Comparison of ENCODE assay signal across 7 mouse cellular contexts in the genomic region with DNA sequence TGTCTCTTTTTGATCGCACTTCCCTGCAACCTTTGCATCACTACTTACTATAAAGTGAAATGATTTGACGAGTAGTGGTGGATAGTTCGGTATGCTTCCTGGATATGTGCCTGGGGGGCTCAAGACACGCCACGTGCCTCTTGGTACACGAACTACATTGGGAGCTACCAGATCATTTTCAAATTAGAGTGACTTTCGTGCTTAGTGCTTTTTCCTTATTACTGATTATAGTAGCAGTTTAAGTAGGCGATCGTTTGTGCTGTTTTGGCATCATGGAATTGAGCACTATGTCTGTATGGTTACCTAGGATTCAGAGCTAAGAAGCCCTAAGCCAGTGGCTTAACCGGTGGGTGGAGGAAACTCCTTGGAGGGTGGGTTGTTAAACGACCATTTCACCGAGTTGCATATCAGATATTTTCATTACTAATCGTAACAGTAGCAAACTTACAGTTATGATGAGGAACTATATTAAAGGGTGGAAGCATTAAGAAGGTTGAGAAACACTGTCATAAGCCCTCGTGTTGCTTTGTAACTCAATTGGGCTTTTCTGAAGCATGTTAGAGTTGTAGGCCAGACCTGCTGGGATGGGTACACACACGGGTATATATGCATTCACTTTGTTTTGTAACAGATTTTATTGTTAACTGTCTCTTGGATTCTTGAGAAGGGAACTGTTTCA. TPM values are rescaled to one million over a fixed set of nuclear protein-coding genes. Genes with fewer than 3 reads are reported as not detected.
A peak's percentile ranks its signal among the peaks of the same experiment; 100 is the strongest.
DNase-seq lines count a peak whose midpoint lies in the region; ATAC-seq lines count a peak whose summit lies in the region.

No protein-coding gene starts in this region.

- no peaks in the 10 kb centered on the region for H3K27me3 ChIP-seq in megakaryocyte, embryonic 14.5 days (replicated peaks)
- H3K27me3 ChIP-seq in forebrain, embryonic 10.5 days (ENCODE audit: poor library complexity, severe bottlenecking) = no peaks in the 10 kb centered on the region
- H3K27me3 ChIP-seq in limb, embryonic 13.5 days = no peaks in the 10 kb centered on the region
- no peaks in the 10 kb centered on the region for H3K27me3 ChIP-seq in stomach, embryonic 15.5 days (replicated peaks)

- H3K9me3 ChIP-seq in megakaryocyte, embryonic 14.5 days = no peaks in the 10 kb centered on the region
- H3K9me3 ChIP-seq in forebrain, embryonic 10.5 days = no peaks in the 10 kb centered on the region
- H3K9me3 ChIP-seq in limb, embryonic 13.5 days = no peaks in the 10 kb centered on the region
- H3K9me3 ChIP-seq in stomach, embryonic 15.5 days = no peaks in the 10 kb centered on the region

- DNase-seq in forebrain, embryonic 10.5 days (ENCODE audit: extremely low spot score, low spot score) = no peak
- DNase-seq in cerebellum, adult 8-10 months = no peak
- no peak for DNase-seq in gastrocnemius, postnatal 4 days (ENCODE audit: low spot score in 2 of 2)

- H3K4me1 ChIP-seq in megakaryocyte, embryonic 14.5 days = peaks cover 31% of the 10 kb centered on the region
- H3K4me1 ChIP-seq in forebrain, embryonic 10.5 days = peaks cover 20% of the 10 kb centered on the region
- H3K4me1 ChIP-seq in limb, embryonic 13.5 days = peaks cover 14% of the 10 kb centered on the region
- 0 out of 2 replicates have a peak, but pooled peaks cover 2% of the 10 kb centered on the region for H3K4me1 ChIP-seq in stomach, embryonic 15.5 days

- no peak for ATAC-seq in megakaryocyte, adult 5-6 weeks (ENCODE audit: poor library complexity, severe bottlenecking)
- peak; percentile 8; the same call in 1 of the 2 replicates for ATAC-seq in limb, embryonic 13.5 days (ENCODE audit: low FRiP score, low read depth)
- ATAC-seq in stomach, embryonic 15.5 days (ENCODE audit: insufficient read depth, low FRiP score, low read depth) = no peak

- peak overlapping the region; percentile 95 for H3K9ac ChIP-seq in limb, embryonic 13.5 days
- H3K9ac ChIP-seq in stomach, embryonic 15.5 days = peak overlapping the region; percentile 84

- peak overlapping the region; percentile 96 for H3K27ac ChIP-seq in forebrain, embryonic 10.5 days
- peak overlapping the region; percentile 89 for H3K27ac ChIP-seq in limb, embryonic 13.5 days
- H3K27ac ChIP-seq in stomach, embryonic 15.5 days = peak overlapping the region; percentile 88

- WGBS in forebrain, embryonic 10.5 days = 7% methylated on average over 15 of the region's 15 CpGs
- 5% methylated on average over 15 of the region's 15 CpGs for WGBS in limb, embryonic 13.5 days
- WGBS in stomach, embryonic 15.5 days = 4% methylated on average over 15 of the region's 15 CpGs

- peaks cover 37% of the 10 kb centered on the region for H3K36me3 ChIP-seq in megakaryocyte, embryonic 14.5 days (replicated peaks; ENCODE audit: low read length)
- peaks cover 41% of the 10 kb centered on the region for H3K36me3 ChIP-seq in forebrain, embryonic 10.5 days (replicated peaks)
- peaks cover 31% of the 10 kb centered on the region for H3K36me3 ChIP-seq in limb, embryonic 13.5 days
- H3K36me3 ChIP-seq in stomach, embryonic 15.5 days = peaks cover 9% of the 10 kb centered on the region; the same call in 1 of the 2 replicates

- H3K4me2 ChIP-seq in limb, embryonic 13.5 days (replicated peaks) = peak overlapping the region; percentile 82
- peak overlapping the region; percentile 67 for H3K4me2 ChIP-seq in stomach, embryonic 15.5 days

- H3K4me3 ChIP-seq in megakaryocyte, embryonic 14.5 days (replicated peaks) = peak overlapping the region; percentile 97
- peak overlapping the region; percentile 94 for H3K4me3 ChIP-seq in forebrain, embryonic 10.5 days
- H3K4me3 ChIP-seq in limb, embryonic 13.5 days = peak overlapping the region; percentile 91
- peak overlapping the region; percentile 91 for H3K4me3 ChIP-seq in stomach, embryonic 15.5 days (replicated peaks)

RNA-seq across cellular contexts. Expression of a gene that starts 0.8 kb away (rescaled TPM):
- 7.8 TPM in 1 of 2 replicates, not detected in the other for polyA plus RNA-seq in megakaryocyte, embryonic 14.5 days (2012; ENCODE audit: insufficient read depth, low replicate concordance)
- 61.9 and 62.0 TPM in 2 replicates for total RNA-seq in megakaryocyte, adult 5-6 weeks (2015)
- total RNA-seq in megakaryocyte, adult 5-6 weeks (2017) = 80.3 and 85.5 TPM in 2 replicates
- 241 and 245 TPM in 2 replicates for polyA plus RNA-seq in forebrain, embryonic 10.5 days (2016; fragmentation: Nextera tagmentation; extraction: Ambion mirVana)
- 187 and 192 TPM in 2 replicates for polyA plus RNA-seq in limb, embryonic 13.5 days (2015; fragmentation: Nextera tagmentation; extraction: Ambion mirVana)
- 144 and 163 TPM in 2 replicates for polyA plus RNA-seq in stomach, embryonic 15.5 days (2015; fragmentation: Nextera tagmentation; extraction: Ambion mirVana)
- 10 to 100 TPM; 41.1 to 42.5 TPM for total RNA-seq in gastrocnemius, postnatal 4 days (2021)

RNA-seq across cellular contexts. Expression of a gene that starts 24.3 kb away (rescaled TPM):
- polyA plus RNA-seq in megakaryocyte, embryonic 14.5 days (2012; ENCODE audit: insufficient read depth, low replicate concordance) = 0.19 and 2.8 TPM in 2 replicates
- total RNA-seq in megakaryocyte, adult 5-6 weeks (2015) = 17.9 and 21.3 TPM in 2 replicates
- 16.4 and 17.1 TPM in 2 replicates for total RNA-seq in megakaryocyte, adult 5-6 weeks (2017)
- 5.6 and 6.5 TPM in 2 replicates for polyA plus RNA-seq in forebrain, embryonic 10.5 days (2016; fragmentation: Nextera tagmentation; extraction: Ambion mirVana)
- 3.4 and 3.9 TPM in 2 replicates for polyA plus RNA-seq in limb, embryonic 13.5 days (2015; fragmentation: Nextera tagmentation; extraction: Ambion mirVana)
- polyA plus RNA-seq in stomach, embryonic 15.5 days (2015; fragmentation: Nextera tagmentation; extraction: Ambion mirVana) = 5.4 and 5.8 TPM in 2 replicates
- 10 to 100 TPM; 10.3 to 10.6 TPM for total RNA-seq in gastrocnemius, postnatal 4 days (2021)

RNA-seq across cellular contexts. Expression of a gene that starts 36.9 kb away (rescaled TPM):
- 0.86 TPM in 1 of 2 replicates, not detected in the other for polyA plus RNA-seq in megakaryocyte, embryonic 14.5 days (2012; ENCODE audit: insufficient read depth, low replicate concordance)
- 31.1 and 39.0 TPM in 2 replicates for total RNA-seq in megakaryocyte, adult 5-6 weeks (2015)
- 11.8 and 16.7 TPM in 2 replicates for total RNA-seq in megakaryocyte, adult 5-6 weeks (2017)
- polyA plus RNA-seq in forebrain, embryonic 10.5 days (2016; fragmentation: Nextera tagmentation; extraction: Ambion mirVana) = 23.6 and 23.9 TPM in 2 replicates
- polyA plus RNA-seq in limb, embryonic 13.5 days (2015; fragmentation: Nextera tagmentation; extraction: Ambion mirVana) = 35.5 and 35.9 TPM in 2 replicates
- polyA plus RNA-seq in stomach, embryonic 15.5 days (2015; fragmentation: Nextera tagmentation; extraction: Ambion mirVana) = 24.6 and 26.7 TPM in 2 replicates
- 1 to 10 TPM; 7.0 to 7.1 TPM for total RNA-seq in gastrocnemius, postnatal 4 days (2021)

RNA-seq across cellular contexts. Expression of a gene that starts 37.4 kb away (rescaled TPM):
- 6.7 and 13.1 TPM in 2 replicates for polyA plus RNA-seq in megakaryocyte, embryonic 14.5 days (2012; ENCODE audit: insufficient read depth, low replicate concordance)
- 28.4 and 34.4 TPM in 2 replicates for total RNA-seq in megakaryocyte, adult 5-6 weeks (2015)
- total RNA-seq in megakaryocyte, adult 5-6 weeks (2017) = 49.6 and 56.6 TPM in 2 replicates
- 41.1 and 43.8 TPM in 2 replicates for polyA plus RNA-seq in forebrain, embryonic 10.5 days (2016; fragmentation: Nextera tagmentation; extraction: Ambion mirVana)
- 53.8 and 57.4 TPM in 2 replicates for polyA plus RNA-seq in limb, embryonic 13.5 days (2015; fragmentation: Nextera tagmentation; extraction: Ambion mirVana)
- polyA plus RNA-seq in stomach, embryonic 15.5 days (2015; fragmentation: Nextera tagmentation; extraction: Ambion mirVana) = 57.6 and 64.6 TPM in 2 replicates
- total RNA-seq in gastrocnemius, postnatal 4 days (2021) = 10 to 100 TPM; 89.9 to 98.4 TPM

Comparison
In these comparisons a context has a peak if more than half of its experiments do, and no peak if none do; other contexts are left out.
1. RNA of a gene that starts 0.8 kb away (polyA plus RNA-seq): 241 to 245 TPM in forebrain, embryonic 10.5 days, 187 to 192 TPM in limb, embryonic 13.5 days and 144 to 163 TPM in stomach, embryonic 15.5 days; 7.8 TPM in megakaryocyte, embryonic 14.5 days; every median in the first group is over 10 times any median in the second.
2. RNA of a gene that starts 36.9 kb away (polyA plus RNA-seq): 35.5 to 35.9 TPM in limb, embryonic 13.5 days, 24.6 to 26.7 TPM in stomach, embryonic 15.5 days and 23.6 to 23.9 TPM in forebrain, embryonic 10.5 days; 0.86 TPM in megakaryocyte, embryonic 14.5 days; every median in the first group is over 10 times any median in the second.
3. Peak in every context shown above with its lines, with median percentiles within 50 percentile points of each other: H3K4me3 ChIP-seq and H3K27ac ChIP-seq.